Mouse (Mus musculus): ENCODE data around the gene Gm35315. TPM values are rescaled to one million over a fixed set of nuclear protein-coding genes. Genes with fewer than 3 reads are reported as not detected.

The Gm35315 gene
- total RNA-seq (2014; fragmentation: Nextera tagmentation): 5.4 and 7.4 TPM in 2 replicates
- 3.8 TPM in 2 replicates for total RNA-seq (2017)
- polyA plus RNA-seq (2012): 0.09 and 0.10 TPM in 2 replicates

- DNase-seq (ENCODE audit: low spot score): peak; percentile 79
- Histone ChIP-seq H3K27me3 (ENCODE audit: insufficient read depth, low read length) (no peaks in the 10 kb centered on the region), H3K4me1 (ENCODE audit: insufficient read depth, low read depth, low read length) (peaks cover 17% of the 10 kb centered on the region), H3K4me3 (ENCODE audit: low read depth, low read length) (peak within 1 kb of the TSS; percentile 73), H3K36me3 (replicated peaks) (peaks cover 3% of the 10 kb centered on the region), H3K9me3 (replicated peaks) (no peaks in the 10 kb centered on the region)
- TF ChIP-seq POLR2AphosphoS5 (IDR thresholded peaks at IDR 0.05; ENCODE audit: insufficient replicate concordance, low read depth, low read length) (no peak), GATA1 (IDR thresholded peaks at IDR 0.05; ENCODE audit: borderline replicate concordance, low read length) (no peak), CTCF (IDR thresholded peaks at IDR 0.05; ENCODE audit: low read depth, low read length) (no peak), GATA2 (IDR thresholded peaks at IDR 0.05; ENCODE audit: borderline replicate concordance, low read depth, low read length) (no peak), TAL1 (conservative IDR thresholded peaks at IDR 0.05; ENCODE audit: low read depth, low read length) (no peak)
- peak; percentile 96 for ATAC-seq (ENCODE audit: extremely low read depth, insufficient number of reproducible peaks, low FRiP score, poor library complexity, severe bottlenecking)
Measured at GRCm38 (mm10) chr5:110094030-110094846, at the start of gene Gm35315. Gene Gm35315, minus strand, starts transcription at chr5:110094420.

- Histone ChIP-seq H3K9me3 (replicated peaks) (no peaks in the 10 kb centered on the region), H3K4me1 (ENCODE audit: insufficient read depth, low read depth, low read length) (peaks cover 7% of the 10 kb centered on the region; the same call in 1 of the 2 replicates), H3K36me3 (replicated peaks) (peaks cover 86% of the 10 kb centered on the region), H3K27me3 (ENCODE audit: insufficient read depth, low read length) (no peaks in the 10 kb centered on the region), H3K4me3 (ENCODE audit: low read depth, low read length) (no peak overlapping the region)
- ATAC-seq (ENCODE audit: extremely low read depth, insufficient number of reproducible peaks, low FRiP score, poor library complexity, severe bottlenecking) (no peak), DNase-seq (ENCODE audit: low spot score) (no peak)
- TF ChIP-seq TAL1 (conservative IDR thresholded peaks at IDR 0.05; ENCODE audit: low read depth, low read length): no peak
- no peak for TF ChIP-seq GATA1 (IDR thresholded peaks at IDR 0.05; ENCODE audit: borderline replicate concordance, low read length)
- no peak for TF ChIP-seq GATA2 (IDR thresholded peaks at IDR 0.05; ENCODE audit: borderline replicate concordance, low read depth, low read length)
- no peak for TF ChIP-seq POLR2AphosphoS5 (IDR thresholded peaks at IDR 0.05; ENCODE audit: insufficient replicate concordance, low read depth, low read length)
- no peak for TF ChIP-seq CTCF (IDR thresholded peaks at IDR 0.05; ENCODE audit: low read depth, low read length)
Measured at GRCm38 (mm10) chr5:110143007-110143406, 48.8 kb upstream of the Gm35315 start.

GRCm38 (mm10) chr5:110142309-110142708 lies 48.1 kb upstream of the Gm35315 start:
- H3K4me1 ChIP-seq (ENCODE audit: insufficient read depth, low read depth, low read length): peaks cover 12% of the 10 kb centered on the region
- ATAC-seq (ENCODE audit: extremely low read depth, insufficient number of reproducible peaks, low FRiP score, poor library complexity, severe bottlenecking) (no peak), DNase-seq (ENCODE audit: low spot score) (no peak)
- peaks cover 85% of the 10 kb centered on the region for H3K36me3 ChIP-seq (replicated peaks)
- no peaks in the 10 kb centered on the region for H3K27me3 ChIP-seq (ENCODE audit: insufficient read depth, low read length)
- H3K4me3 ChIP-seq (ENCODE audit: low read depth, low read length): no peak overlapping the region
- H3K9me3 ChIP-seq (replicated peaks): no peaks in the 10 kb centered on the region
- TF ChIP-seq GATA1 (IDR thresholded peaks at IDR 0.05; ENCODE audit: borderline replicate concordance, low read length) (no peak), CTCF (IDR thresholded peaks at IDR 0.05; ENCODE audit: low read depth, low read length) (no peak), POLR2AphosphoS5 (IDR thresholded peaks at IDR 0.05; ENCODE audit: insufficient replicate concordance, low read depth, low read length) (no peak), GATA2 (IDR thresholded peaks at IDR 0.05; ENCODE audit: borderline replicate concordance, low read depth, low read length) (no peak), TAL1 (conservative IDR thresholded peaks at IDR 0.05; ENCODE audit: low read depth, low read length) (no peak)

- Histone ChIP-seq H3K4me1 (ENCODE audit: insufficient read depth, low read depth, low read length) (peaks cover 20% of the 10 kb centered on the region), H3K9me3 (replicated peaks) (no peaks in the 10 kb centered on the region), H3K27me3 (ENCODE audit: insufficient read depth, low read length) (no peaks in the 10 kb centered on the region), H3K4me3 (ENCODE audit: low read depth, low read length) (no peak overlapping the region), H3K36me3 (replicated peaks) (peaks cover 70% of the 10 kb centered on the region)
- TF ChIP-seq TAL1 (conservative IDR thresholded peaks at IDR 0.05; ENCODE audit: low read depth, low read length): no peak
- TF ChIP-seq GATA2 (IDR thresholded peaks at IDR 0.05; ENCODE audit: borderline replicate concordance, low read depth, low read length): no peak
- TF ChIP-seq POLR2AphosphoS5 (IDR thresholded peaks at IDR 0.05; ENCODE audit: insufficient replicate concordance, low read depth, low read length): no peak
- TF ChIP-seq CTCF (IDR thresholded peaks at IDR 0.05; ENCODE audit: low read depth, low read length): no peak
- no peak for TF ChIP-seq GATA1 (IDR thresholded peaks at IDR 0.05; ENCODE audit: borderline replicate concordance, low read length)
- no peak for ATAC-seq (ENCODE audit: extremely low read depth, insufficient number of reproducible peaks, low FRiP score, poor library complexity, severe bottlenecking)
- no peak for DNase-seq (ENCODE audit: low spot score)
Measured at GRCm38 (mm10) chr5:110140424-110140823, 46.2 kb upstream of the Gm35315 start.

- no peak for TF ChIP-seq GATA2 (IDR thresholded peaks at IDR 0.05; ENCODE audit: borderline replicate concordance, low read depth, low read length)
- no peak for TF ChIP-seq GATA1 (IDR thresholded peaks at IDR 0.05; ENCODE audit: borderline replicate concordance, low read length)
- no peak for TF ChIP-seq TAL1 (conservative IDR thresholded peaks at IDR 0.05; ENCODE audit: low read depth, low read length)
- no peak for TF ChIP-seq CTCF (IDR thresholded peaks at IDR 0.05; ENCODE audit: low read depth, low read length)
- TF ChIP-seq POLR2AphosphoS5 (IDR thresholded peaks at IDR 0.05; ENCODE audit: insufficient replicate concordance, low read depth, low read length): no peak
- ATAC-seq (ENCODE audit: extremely low read depth, insufficient number of reproducible peaks, low FRiP score, poor library complexity, severe bottlenecking): no peak
Measured at GRCm38 (mm10) chr5:110139325-110139724, 45.1 kb upstream of the Gm35315 start.

GRCm38 (mm10) chr5:110137816-110138215 lies 43.6 kb upstream of the Gm35315 start:
- ATAC-seq (ENCODE audit: extremely low read depth, insufficient number of reproducible peaks, low FRiP score, poor library complexity, severe bottlenecking) (no peak), DNase-seq (ENCODE audit: low spot score) (no peak)
- peaks cover 48% of the 10 kb centered on the region for H3K36me3 ChIP-seq (replicated peaks)
- no peaks in the 10 kb centered on the region for H3K27me3 ChIP-seq (ENCODE audit: insufficient read depth, low read length)
- peaks cover 22% of the 10 kb centered on the region for H3K4me1 ChIP-seq (ENCODE audit: insufficient read depth, low read depth, low read length)
- TF ChIP-seq TAL1 (conservative IDR thresholded peaks at IDR 0.05; ENCODE audit: low read depth, low read length): no peak
- no peak for TF ChIP-seq CTCF (IDR thresholded peaks at IDR 0.05; ENCODE audit: low read depth, low read length)
- no peak for TF ChIP-seq POLR2AphosphoS5 (IDR thresholded peaks at IDR 0.05; ENCODE audit: insufficient replicate concordance, low read depth, low read length)
- no peak for TF ChIP-seq GATA2 (IDR thresholded peaks at IDR 0.05; ENCODE audit: borderline replicate concordance, low read depth, low read length)
- no peak for TF ChIP-seq GATA1 (IDR thresholded peaks at IDR 0.05; ENCODE audit: borderline replicate concordance, low read length)
- peaks cover 16% of the 10 kb centered on the region for H3K9me3 ChIP-seq (replicated peaks)
- H3K4me3 ChIP-seq (ENCODE audit: low read depth, low read length): no peak overlapping the region

More at GRCm38 (mm10) chr5:110139325-110139724, 45.1 kb upstream of the Gm35315 start:
- DNase-seq (ENCODE audit: low spot score): no peak
- H3K4me1 ChIP-seq (ENCODE audit: insufficient read depth, low read depth, low read length): peaks cover 22% of the 10 kb centered on the region
- H3K36me3 ChIP-seq (replicated peaks): peaks cover 60% of the 10 kb centered on the region
- peaks cover 5% of the 10 kb centered on the region for H3K9me3 ChIP-seq (replicated peaks)
- no peaks in the 10 kb centered on the region for H3K27me3 ChIP-seq (ENCODE audit: insufficient read depth, low read length)
- H3K4me3 ChIP-seq (ENCODE audit: low read depth, low read length): no peak overlapping the region

Data from G1E (cell line).